Mouse (Mus musculus): ENCODE measurements around the gene Sfswap. TPM values are rescaled to one million over a fixed set of nuclear protein-coding genes. Genes with fewer than 3 reads are reported as not detected.

The Sfswap gene
- polyA plus RNA-seq, 1 experiment from 2014 or later, result 53.6 TPM

DNA sequence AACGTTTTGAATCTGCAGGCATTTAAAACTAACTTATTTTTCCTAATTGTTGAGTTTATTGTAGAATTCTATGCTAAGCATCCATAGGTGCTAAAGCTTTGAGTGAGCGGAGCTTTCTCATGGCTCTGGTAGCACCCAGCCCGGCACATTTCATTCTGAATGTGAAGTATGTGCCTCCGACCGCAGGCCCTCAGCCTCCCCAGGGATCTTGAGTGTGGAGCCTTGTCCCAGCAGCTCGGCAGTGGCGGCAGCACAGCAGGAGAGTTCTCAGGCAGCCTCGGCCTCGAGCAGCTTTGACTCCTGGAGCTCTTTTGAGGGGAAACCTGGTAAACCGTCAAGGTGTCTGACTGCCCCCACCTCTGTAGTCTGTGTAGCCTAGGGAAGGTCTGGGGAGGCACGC, 58.3 kb downstream of the Sfswap start:
- no peak overlapping the region for H3K9ac ChIP-seq (ENCODE audit: low read depth, low read length)
- no peak overlapping the region for H3K4me3 ChIP-seq (ENCODE audit: low read depth, low read length)
- 52% methylated on average over 11 of the region's 11 CpGs for WGBS
- H3K36me3 ChIP-seq (ENCODE audit: control insufficient read depth, insufficient read depth, low read length), result peaks cover 43% of the 10 kb centered on the region
- no peak for ATAC-seq
- H3K9me3 ChIP-seq (replicated peaks; ENCODE audit: control insufficient read depth, low read length, poor library complexity, severe bottlenecking), result no peaks in the 10 kb centered on the region
- H3K4me2 ChIP-seq (ENCODE audit: low read length), result no peak overlapping the region
- no peaks in the 10 kb centered on the region for H3K27me3 ChIP-seq (ENCODE audit: control insufficient read depth, insufficient read depth, low read depth, low read length)
- H3K4me1 ChIP-seq (ENCODE audit: control insufficient read depth, insufficient read depth, low read length), result no peaks in the 10 kb centered on the region
- H3K27ac ChIP-seq (ENCODE audit: low read length), result no peak overlapping the region

DNA sequence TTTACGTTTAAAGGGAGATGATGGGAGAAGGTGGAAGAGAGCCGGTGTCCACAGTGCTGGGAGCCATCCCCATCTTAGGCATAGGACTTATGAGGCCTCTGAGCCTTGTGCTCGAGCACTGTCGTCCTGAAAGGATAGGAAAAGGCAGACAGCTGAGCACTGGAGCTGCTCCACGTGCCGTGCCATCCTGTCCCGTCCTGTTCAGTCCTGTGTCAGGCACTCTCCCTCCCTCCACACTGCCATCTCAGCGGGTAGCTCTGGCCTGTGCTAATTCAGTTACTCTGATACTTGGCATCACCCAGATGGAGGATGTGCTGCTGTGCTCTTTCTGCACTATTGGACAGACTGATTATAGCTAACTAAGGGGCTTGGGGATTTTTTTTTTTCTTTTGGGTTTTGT, 61.3 kb downstream of the Sfswap start:
- Histone ChIP-seq H3K36me3 (ENCODE audit: control insufficient read depth, insufficient read depth, low read length) (peaks cover 38% of the 10 kb centered on the region), H3K27ac (ENCODE audit: low read length) (no peak overlapping the region), H3K27me3 (ENCODE audit: control insufficient read depth, insufficient read depth, low read depth, low read length) (no peaks in the 10 kb centered on the region), H3K4me3 (ENCODE audit: low read depth, low read length) (no peak overlapping the region), H3K9me3 (replicated peaks; ENCODE audit: control insufficient read depth, low read length, poor library complexity, severe bottlenecking) (no peaks in the 10 kb centered on the region), H3K4me2 (ENCODE audit: low read length) (no peak overlapping the region), H3K4me1 (ENCODE audit: control insufficient read depth, insufficient read depth, low read length) (no peaks in the 10 kb centered on the region), H3K9ac (ENCODE audit: low read depth, low read length) (no peak overlapping the region)
- ATAC-seq, result no peak
- 97% methylated on average over 8 of the region's 8 CpGs for WGBS

DNA sequence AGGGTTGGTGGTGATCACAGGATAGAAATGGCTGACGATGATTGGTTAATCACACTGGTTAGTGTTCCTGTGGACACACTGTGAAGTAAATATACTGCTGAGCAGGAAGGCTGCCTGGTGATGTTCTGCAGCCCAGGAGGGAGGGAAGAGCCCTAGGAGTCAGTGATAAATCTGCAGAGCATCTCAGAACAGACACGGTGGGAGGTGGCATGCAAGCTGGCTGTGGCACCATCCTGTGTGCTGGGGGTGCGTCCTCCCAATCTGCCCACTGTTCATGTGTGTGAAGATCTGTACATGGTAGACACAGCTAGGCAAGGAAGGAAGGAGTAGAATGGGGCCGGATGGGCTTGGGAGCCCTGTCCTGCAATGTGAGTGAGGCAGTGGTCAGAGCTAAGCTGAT, 67.6 kb downstream of the Sfswap start:
- Histone ChIP-seq H3K4me1 (ENCODE audit: control insufficient read depth, insufficient read depth, low read length) (no peaks in the 10 kb centered on the region), H3K27me3 (ENCODE audit: control insufficient read depth, insufficient read depth, low read depth, low read length) (no peaks in the 10 kb centered on the region), H3K4me2 (ENCODE audit: low read length) (no peak overlapping the region), H3K9ac (ENCODE audit: low read depth, low read length) (no peak overlapping the region), H3K36me3 (ENCODE audit: control insufficient read depth, insufficient read depth, low read length) (peaks cover 44% of the 10 kb centered on the region), H3K9me3 (replicated peaks; ENCODE audit: control insufficient read depth, low read length, poor library complexity, severe bottlenecking) (no peaks in the 10 kb centered on the region), H3K27ac (ENCODE audit: low read length) (no peak overlapping the region), H3K4me3 (ENCODE audit: low read depth, low read length) (no peak overlapping the region)
- 96% methylated on average over 4 of the region's 4 CpGs for WGBS
- ATAC-seq, result no peak

DNA sequence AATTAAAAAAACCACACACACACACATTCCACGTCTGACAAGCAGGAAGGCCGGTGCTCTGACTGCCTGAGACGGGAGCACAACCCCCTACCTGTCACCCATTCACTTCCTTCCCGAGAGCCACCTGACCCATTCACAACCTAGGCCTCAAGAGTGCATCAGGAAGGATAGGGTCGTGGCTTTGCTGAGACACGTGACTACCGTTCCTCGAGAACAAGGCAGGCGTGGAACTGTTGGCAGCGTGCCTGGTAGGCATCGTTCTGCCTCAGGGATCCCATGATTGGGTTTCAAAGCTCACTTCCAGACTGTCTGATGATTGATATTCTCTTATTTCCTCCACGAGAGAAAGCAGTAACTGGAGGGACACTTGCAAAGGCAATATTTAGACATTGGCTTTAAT, 77.2 kb downstream of the Sfswap start:
- no peaks in the 10 kb centered on the region for H3K36me3 ChIP-seq (ENCODE audit: control insufficient read depth, insufficient read depth, low read length)
- no peak overlapping the region for H3K4me3 ChIP-seq (ENCODE audit: low read depth, low read length)
- peaks cover 2% of the 10 kb centered on the region for H3K4me1 ChIP-seq (ENCODE audit: control insufficient read depth, insufficient read depth, low read length)
- no peaks in the 10 kb centered on the region for H3K9me3 ChIP-seq (replicated peaks; ENCODE audit: control insufficient read depth, low read length, poor library complexity, severe bottlenecking)
- H3K27ac ChIP-seq (ENCODE audit: low read length), result no peak overlapping the region
- H3K9ac ChIP-seq (ENCODE audit: low read depth, low read length), result no peak overlapping the region
- ATAC-seq, result no peak
- H3K4me2 ChIP-seq (ENCODE audit: low read length), result no peak overlapping the region
- whole genome bisulfite sequencing, result 52% methylated on average over 12 of the region's 12 CpGs
- peaks cover 9% of the 10 kb centered on the region; the same call in 1 of the 2 replicates for H3K27me3 ChIP-seq (ENCODE audit: control insufficient read depth, insufficient read depth, low read depth, low read length)

DNA sequence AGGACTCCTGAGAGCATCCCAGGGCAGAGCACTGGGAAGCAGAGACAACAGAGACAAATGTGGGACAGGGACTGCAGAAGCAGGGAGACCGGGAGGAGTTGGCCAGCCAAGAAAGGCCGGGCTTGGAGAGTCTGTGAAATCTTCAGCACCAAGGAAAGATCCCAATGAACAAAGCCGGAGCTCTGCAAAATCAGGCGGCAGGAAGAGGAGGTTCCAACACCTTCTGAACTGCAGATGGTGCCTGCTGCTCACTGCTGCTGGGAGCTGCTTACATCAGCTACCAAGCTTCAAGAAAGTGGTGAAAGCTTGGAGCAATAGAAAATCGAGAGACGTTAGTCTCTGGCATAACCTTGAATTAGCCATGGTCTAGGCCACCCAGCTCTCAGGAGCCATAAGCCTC, 79.0 kb downstream of the Sfswap start:
- no peak for ATAC-seq
- H3K4me1 ChIP-seq (ENCODE audit: control insufficient read depth, insufficient read depth, low read length), result peaks cover 6% of the 10 kb centered on the region
- H3K36me3 ChIP-seq (ENCODE audit: control insufficient read depth, insufficient read depth, low read length), result no peaks in the 10 kb centered on the region
- peaks cover 9% of the 10 kb centered on the region; the same call in 1 of the 2 replicates for H3K27me3 ChIP-seq (ENCODE audit: control insufficient read depth, insufficient read depth, low read depth, low read length)
- no peak overlapping the region for H3K4me3 ChIP-seq (ENCODE audit: low read depth, low read length)
- H3K9me3 ChIP-seq (replicated peaks; ENCODE audit: control insufficient read depth, low read length, poor library complexity, severe bottlenecking), result no peaks in the 10 kb centered on the region
- no peak overlapping the region for H3K9ac ChIP-seq (ENCODE audit: low read depth, low read length)
- no peak overlapping the region for H3K27ac ChIP-seq (ENCODE audit: low read length)
- WGBS, result 36% methylated on average over 6 of the region's 6 CpGs
- no peak overlapping the region for H3K4me2 ChIP-seq (ENCODE audit: low read length)

DNA sequence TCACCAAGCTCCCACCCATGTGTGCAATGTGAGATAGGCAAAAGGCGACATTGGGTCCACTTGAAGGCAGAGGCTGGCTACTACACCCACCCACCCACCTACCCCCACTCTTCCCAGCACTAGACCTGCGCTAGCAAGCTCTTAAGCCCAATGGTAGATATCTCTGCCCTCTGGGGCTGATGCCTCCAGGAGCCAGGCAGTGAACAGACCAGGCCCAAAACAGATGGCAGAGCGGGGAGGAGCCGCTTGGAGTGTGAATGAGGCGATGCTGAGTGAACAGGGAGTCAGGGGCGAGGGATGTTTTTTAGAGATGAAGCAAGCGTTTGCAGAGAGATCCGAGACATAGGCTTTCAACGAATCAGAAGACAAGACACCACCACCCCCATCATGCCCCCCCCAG, 79.6 kb downstream of the Sfswap start:
- WGBS, result 86% methylated on average over 9 of the region's 9 CpGs
- Histone ChIP-seq H3K4me3 (ENCODE audit: low read depth, low read length) (no peak overlapping the region), H3K9me3 (replicated peaks; ENCODE audit: control insufficient read depth, low read length, poor library complexity, severe bottlenecking) (no peaks in the 10 kb centered on the region), H3K4me1 (ENCODE audit: control insufficient read depth, insufficient read depth, low read length) (peaks cover 9% of the 10 kb centered on the region), H3K9ac (ENCODE audit: low read depth, low read length) (no peak overlapping the region), H3K27ac (ENCODE audit: low read length) (no peak overlapping the region), H3K27me3 (ENCODE audit: control insufficient read depth, insufficient read depth, low read depth, low read length) (peaks cover 9% of the 10 kb centered on the region; the same call in 1 of the 2 replicates), H3K36me3 (ENCODE audit: control insufficient read depth, insufficient read depth, low read length) (no peaks in the 10 kb centered on the region), H3K4me2 (ENCODE audit: low read length) (no peak overlapping the region)
- no peak for ATAC-seq

DNA sequence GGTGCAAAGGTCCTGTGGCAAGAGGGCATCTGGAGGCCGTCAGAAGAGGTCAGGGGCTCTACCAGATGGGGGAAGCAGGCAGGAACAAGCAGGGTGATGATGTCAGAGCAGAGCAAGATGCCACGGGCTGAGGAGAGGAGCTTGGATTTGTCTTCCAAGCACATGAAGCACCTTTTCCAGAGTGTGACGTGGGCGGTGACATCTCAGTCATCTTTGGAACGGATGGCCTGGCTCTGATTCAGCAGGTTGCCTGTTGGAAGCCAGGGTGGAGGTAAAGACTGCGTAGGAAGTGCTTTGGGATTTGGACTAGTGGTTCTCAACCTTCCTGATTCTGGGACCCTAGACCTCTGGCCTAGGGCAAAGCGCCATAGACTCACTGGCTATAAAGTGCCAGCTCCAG, 80.0 kb downstream of the Sfswap start:
- no peak overlapping the region for H3K27ac ChIP-seq (ENCODE audit: low read length)
- WGBS, result 86% methylated on average over 7 of the region's 7 CpGs
- H3K9ac ChIP-seq (ENCODE audit: low read depth, low read length), result no peak overlapping the region
- no peaks in the 10 kb centered on the region for H3K36me3 ChIP-seq (ENCODE audit: control insufficient read depth, insufficient read depth, low read length)
- no peak for ATAC-seq
- peaks cover 9% of the 10 kb centered on the region; the same call in 1 of the 2 replicates for H3K27me3 ChIP-seq (ENCODE audit: control insufficient read depth, insufficient read depth, low read depth, low read length)
- H3K4me3 ChIP-seq (ENCODE audit: low read depth, low read length), result no peak overlapping the region
- H3K4me1 ChIP-seq (ENCODE audit: control insufficient read depth, insufficient read depth, low read length), result peaks cover 13% of the 10 kb centered on the region
- H3K4me2 ChIP-seq (ENCODE audit: low read length), result no peak overlapping the region
- no peaks in the 10 kb centered on the region for H3K9me3 ChIP-seq (replicated peaks; ENCODE audit: control insufficient read depth, low read length, poor library complexity, severe bottlenecking)

DNA sequence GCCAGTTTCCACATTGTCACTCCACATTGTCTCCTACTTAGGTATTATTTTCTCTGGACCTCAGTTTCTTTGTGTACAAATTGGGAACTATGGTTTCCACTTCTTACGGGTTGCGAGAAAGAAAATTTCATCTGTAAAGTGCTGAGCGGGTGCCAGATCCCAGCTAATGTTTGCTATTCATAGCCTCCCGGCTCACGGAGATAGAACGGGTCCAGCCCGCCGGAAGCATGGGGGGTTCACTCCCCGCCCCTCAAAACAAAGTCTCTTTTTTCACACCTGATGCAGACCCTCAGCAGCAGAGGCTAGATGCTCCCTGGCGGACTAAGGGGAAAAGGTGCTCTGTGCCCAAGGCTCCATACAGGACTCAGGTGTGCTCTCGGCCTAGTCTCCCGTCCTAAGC, 82.3 kb downstream of the Sfswap start:
- peaks cover 18% of the 10 kb centered on the region for H3K4me1 ChIP-seq (ENCODE audit: control insufficient read depth, insufficient read depth, low read length)
- 4% methylated on average over 12 of the region's 12 CpGs for WGBS
- H3K9me3 ChIP-seq (replicated peaks; ENCODE audit: control insufficient read depth, low read length, poor library complexity, severe bottlenecking), result no peaks in the 10 kb centered on the region
- peak overlapping the region; percentile 95 for H3K4me2 ChIP-seq (ENCODE audit: low read length)
- peak overlapping the region; percentile 90 for H3K4me3 ChIP-seq (ENCODE audit: low read depth, low read length)
- H3K36me3 ChIP-seq (ENCODE audit: control insufficient read depth, insufficient read depth, low read length), result no peaks in the 10 kb centered on the region
- peak overlapping the region; percentile 92 for H3K9ac ChIP-seq (ENCODE audit: low read depth, low read length)
- H3K27ac ChIP-seq (ENCODE audit: low read length), result no peak overlapping the region
- peaks cover 9% of the 10 kb centered on the region; the same call in 1 of the 2 replicates for H3K27me3 ChIP-seq (ENCODE audit: control insufficient read depth, insufficient read depth, low read depth, low read length)
- ATAC-seq, result peak; percentile 20

DNA sequence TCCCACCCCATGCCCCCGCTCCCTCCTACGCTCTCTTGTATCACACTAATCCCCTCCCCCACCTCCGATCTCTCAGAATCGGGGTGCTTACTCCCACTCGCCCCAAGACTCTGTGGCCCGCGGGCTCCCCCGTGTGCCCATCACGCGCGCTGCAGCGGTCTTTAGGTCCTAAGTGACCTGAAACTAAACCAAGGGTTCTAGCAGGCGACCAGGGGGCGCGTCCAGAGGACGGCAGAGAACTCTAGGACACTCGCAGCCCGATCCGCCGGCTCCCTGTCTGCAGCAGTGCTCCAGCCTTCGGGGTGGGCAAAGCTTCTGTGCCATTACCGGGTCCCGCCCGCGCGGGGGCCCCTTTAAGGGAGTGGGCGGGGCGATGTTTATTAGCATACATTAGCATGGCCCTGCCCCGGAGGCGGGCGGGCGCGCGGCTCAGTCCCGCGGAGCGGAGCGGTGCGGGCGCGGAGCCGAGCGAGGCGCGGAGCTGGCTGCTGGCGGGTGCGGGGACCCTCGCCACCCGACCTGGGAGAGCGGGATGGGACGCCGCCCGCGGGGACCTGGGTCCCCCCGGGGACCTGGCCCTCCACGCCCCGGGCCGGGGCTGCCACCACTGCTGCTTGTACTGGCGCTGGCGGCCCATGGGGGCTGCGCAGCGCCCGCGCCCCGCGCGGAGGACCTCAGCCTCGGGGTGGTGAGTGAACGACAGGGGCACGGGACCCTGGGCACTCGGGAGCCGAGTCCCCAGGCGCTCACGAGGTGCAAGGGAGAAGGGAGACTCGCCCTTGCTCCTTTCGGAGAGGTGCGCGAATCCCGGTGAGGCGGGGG, 83.0 kb downstream of the Sfswap start, which contains the start of gene Mmp17:
Gene Mmp17 (plus strand): TSS at position 409 of the 822 bp plus-strand sequence.
- Histone ChIP-seq H3K4me2 (ENCODE audit: low read length) (peak within 1 kb of the TSS; percentile 95), H3K9me3 (replicated peaks; ENCODE audit: control insufficient read depth, low read length, poor library complexity, severe bottlenecking) (no peaks in the 10 kb centered on the region), H3K4me1 (ENCODE audit: control insufficient read depth, insufficient read depth, low read length) (peaks cover 18% of the 10 kb centered on the region), H3K27me3 (ENCODE audit: control insufficient read depth, insufficient read depth, low read depth, low read length) (peaks cover 9% of the 10 kb centered on the region; the same call in 1 of the 2 replicates), H3K4me3 (ENCODE audit: low read depth, low read length) (peak within 1 kb of the TSS; percentile 90), H3K27ac (ENCODE audit: low read length) (peak within 1 kb of the TSS; percentile 65), H3K9ac (ENCODE audit: low read depth, low read length) (peak within 1 kb of the TSS; percentile 92), H3K36me3 (ENCODE audit: control insufficient read depth, insufficient read depth, low read length) (no peaks in the 10 kb centered on the region)
- WGBS, result under 1% methylated on average over 68 of the region's 80 CpGs
- peak; percentile 90 for ATAC-seq
